ENCODE assay signal across 13 mouse cellular contexts in genomic region chr9:46184542-46184941, GRCm38 (mm10). TPM values are rescaled to one million over a fixed set of nuclear protein-coding genes. Genes with fewer than 3 reads are reported as not detected.
DNase-seq lines count a peak whose midpoint lies in the region; ATAC-seq and TF ChIP-seq lines count a peak whose summit lies in the region.
"Had no signal": no experiment of that assay in that cellular context is flagged by ENCODE, and none has a peak within 500 bp of the region (broad histone marks: within the 10 kb centered on the region; RNA-seq: fewer than 3 reads in every experiment).

No protein-coding gene starts in this region.

- H3K4me2 ChIP-seq in heart, embryonic 14.5 days (ENCODE audit: low read length): no peak overlapping the region
- no peak overlapping the region for H3K4me2 ChIP-seq in lung, embryonic 15.5 days
- H3K4me2 ChIP-seq in intestine, embryonic 15.5 days (replicated peaks): no peak overlapping the region
- peak overlapping the region; percentile 7 for H3K4me2 ChIP-seq in myocyte (ENCODE audit: low read depth)
- H3K4me2 ChIP-seq: liver, embryonic 15.5 days had no signal

- peaks cover 4 to 6% of the 10 kb centered on the region in 2 experiments; a peak in 3 of 4 replicates for H3K4me1 ChIP-seq in heart, embryonic 14.5 days (ENCODE audit: control insufficient read depth in 2 of 2, insufficient read depth in 2 of 2, low read length in 2 of 2)
- H3K4me1 ChIP-seq in lung, embryonic 15.5 days: peaks cover 11% of the 10 kb centered on the region
- H3K4me1 ChIP-seq in intestine, embryonic 15.5 days (replicated peaks): no peaks in the 10 kb centered on the region
- H3K4me1 ChIP-seq: liver, embryonic 15.5 days had no signal

- H3K27ac ChIP-seq in heart, embryonic 14.5 days (replicated peaks in 1 of 2; ENCODE audit: control insufficient read depth in 1 of 2, insufficient read depth in 1 of 2, low read depth in 2 of 2, low read length in 2 of 2): peak overlapping the region; percentile 73 to 81
- H3K27ac ChIP-seq in lung, embryonic 15.5 days: peak overlapping the region; percentile 50; the same call in 1 of the 2 replicates
- H3K27ac ChIP-seq in intestine, embryonic 15.5 days: 0 out of 2 replicates have a peak overlapping the region, but pooled peaks have one; percentile 42
- H3K27ac ChIP-seq: liver, embryonic 15.5 days had no signal

- no peak overlapping the region for H3K9ac ChIP-seq in heart, embryonic 14.5 days (ENCODE audit: low read length)
- no peak overlapping the region for H3K9ac ChIP-seq in lung, embryonic 15.5 days
- H3K9ac ChIP-seq in intestine, embryonic 15.5 days: no peak overlapping the region
- H3K9ac ChIP-seq: liver, embryonic 15.5 days had no signal

- H3K79me2 ChIP-seq in myocyte (ENCODE audit: control insufficient read depth, insufficient read depth): no peaks in the 10 kb centered on the region

- ATAC-seq in heart, embryonic 14.5 days (ENCODE audit: insufficient number of reproducible peaks, insufficient read depth, low FRiP score, low read depth): peak; percentile 69
- no peak for ATAC-seq in lung, embryonic 15.5 days (ENCODE audit: borderline replicate concordance, extremely low read depth, low FRiP score, low TSS enrichment)
- peak; percentile 41; the same call in 1 of the 2 replicates for ATAC-seq in intestine, embryonic 15.5 days
- no peak for ATAC-seq in megakaryocyte-erythroid progenitor cell, adult 5-6 weeks (replicated peaks; ENCODE audit: low FRiP score, low TSS enrichment, poor library complexity, severe bottlenecking)

- no peak overlapping the region for H3K4me3 ChIP-seq in heart, embryonic 14.5 days (ENCODE audit: control insufficient read depth in 1 of 2, insufficient read depth in 1 of 2, low read depth in 1 of 2, low read length in 2 of 2)
- H3K4me3 ChIP-seq in lung, embryonic 15.5 days: no peak overlapping the region
- no peak overlapping the region for H3K4me3 ChIP-seq in intestine, embryonic 15.5 days (replicated peaks)
- H3K4me3 ChIP-seq in myocyte: no peak overlapping the region
- H3K4me3 ChIP-seq: erythroblast, embryonic 14.5 days; liver, embryonic 15.5 days had no signal

- DNase-seq in heart, adult 8-10 months (ENCODE audit: low spot score): no peak
- no peak for DNase-seq in lung, postnatal 14 days
- DNase-seq in frontal cortex, postnatal 36 days (ENCODE audit: low spot score in 2 of 2): no peak
- DNase-seq: right cerebral cortex, postnatal 25 days had no signal

- no peak for TF ChIP-seq POLR2A in myocyte (IDR thresholded peaks at IDR 0.05; ENCODE audit: insufficient read length, low read depth)

- H3K27me3 ChIP-seq in heart, embryonic 14.5 days (ENCODE audit: control insufficient read depth, insufficient read depth, low read length): no peaks in the 10 kb centered on the region
- no peaks in the 10 kb centered on the region for H3K27me3 ChIP-seq in lung, embryonic 15.5 days
- no peaks in the 10 kb centered on the region for H3K27me3 ChIP-seq in intestine, embryonic 15.5 days (replicated peaks)
- H3K27me3 ChIP-seq in myocyte (ENCODE audit: control insufficient read depth, insufficient read depth, insufficient read length): no peaks in the 10 kb centered on the region
- H3K27me3 ChIP-seq: liver, embryonic 15.5 days had no signal

- 55% methylated on average over 5 of the region's 5 CpGs for WGBS in heart, embryonic 14.5 days
- 70% methylated on average over 5 of the region's 5 CpGs for WGBS in lung, embryonic 15.5 days
- WGBS in intestine, embryonic 15.5 days: 44% methylated on average over 5 of the region's 5 CpGs

- no peak overlapping the region for H3ac ChIP-seq in myocyte (ENCODE audit: control insufficient read depth, insufficient read length)

- 0 out of 2 replicates have a peak, but pooled peaks cover 3% of the 10 kb centered on the region for H3K36me3 ChIP-seq in heart, embryonic 14.5 days (ENCODE audit: control insufficient read depth, insufficient read depth, low read length)
- no peaks in the 10 kb centered on the region for H3K36me3 ChIP-seq in lung, embryonic 15.5 days
- no peaks in the 10 kb centered on the region for H3K36me3 ChIP-seq in intestine, embryonic 15.5 days
- no peaks in the 10 kb centered on the region for H3K36me3 ChIP-seq in myocyte (ENCODE audit: control insufficient read depth, insufficient read depth)

- no peaks in the 10 kb centered on the region for H3K9me3 ChIP-seq in heart, embryonic 14.5 days (ENCODE audit: control insufficient read depth, low read length)
- H3K9me3 ChIP-seq in lung, embryonic 15.5 days: no peaks in the 10 kb centered on the region
- no peaks in the 10 kb centered on the region for H3K9me3 ChIP-seq in intestine, embryonic 15.5 days
- H3K9me3 ChIP-seq: liver, embryonic 15.5 days had no signal

TF ChIP-seq in myocyte, 11 proteins besides CTCF, POLR2A, EP300 and RAD21:
- TF ChIP-seq REST (IDR thresholded peaks at IDR 0.05; ENCODE audit: insufficient read depth, insufficient read length) (no peak), MYOG (IDR thresholded peaks at IDR 0.05; ENCODE audit: control insufficient read depth in 1 of 3, insufficient read depth in 1 of 3, insufficient read length in 2 of 3, low read depth in 2 of 3) (no peak), MYOD1 (IDR thresholded peaks at IDR 0.05; ENCODE audit: control insufficient read depth in 1 of 3, insufficient read length in 2 of 3, low read depth in 2 of 3) (no peak), TCF3 (IDR thresholded peaks at IDR 0.05; ENCODE audit: insufficient read length, low read depth) (no peak), POLR2AphosphoS2 (IDR thresholded peaks at IDR 0.05; ENCODE audit: insufficient read length, low read depth) (no peak), E2F4 (IDR thresholded peaks at IDR 0.05; ENCODE audit: insufficient read depth) (no peak), USF1 (IDR thresholded peaks at IDR 0.05; ENCODE audit: low read depth) (no peak), CEBPB (IDR thresholded peaks at IDR 0.05; ENCODE audit: insufficient read depth, poor library complexity, severe bottlenecking) (no peak), TCF12 (IDR thresholded peaks at IDR 0.05; ENCODE audit: insufficient read depth, poor library complexity, severe bottlenecking) (no peak), MAX (IDR thresholded peaks at IDR 0.05; ENCODE audit: low read depth) (no peak)
TF ChIP-seq in myocyte: peak in this region for 0.

RNA-seq across cellular contexts. Expression of gene Apoa1, which starts 43.8 kb away (rescaled TPM):
- polyA plus RNA-seq in heart, embryonic 14.5 days (2014; fragmentation: Nextera tagmentation; extraction: Ambion mirVana): 0.59 and 1.5 TPM in 2 replicates
- not detected for total RNA-seq in heart, adult 8-10 months (2022)
- 6.6 and 29.8 TPM in 2 replicates for polyA plus RNA-seq in lung, embryonic 15.5 days (2015; fragmentation: Nextera tagmentation; extraction: Ambion mirVana)
- 1,502 and 1,827 TPM in 2 replicates for polyA plus RNA-seq in intestine, embryonic 15.5 days (2015; fragmentation: Nextera tagmentation; extraction: Ambion mirVana)
- not detected for polyA plus RNA-seq in myocyte (2012; fragmentation: generic; extraction: Trizol)
- total RNA-seq in megakaryocyte-erythroid progenitor cell, adult 5-6 weeks (2014; fragmentation: Nextera tagmentation): 0.49 TPM in 1 of 2 replicates, not detected in the other
- not detected in 2 replicates for total RNA-seq in megakaryocyte-erythroid progenitor cell, adult 5-6 weeks (2017)
- total RNA-seq: hematopoietic stem cell, adult 5-6 weeks; left cerebral cortex, adult 18-20 months had no signal

RNA-seq across cellular contexts. Expression of gene Apoc3, which starts 50.9 kb away (rescaled TPM):
- polyA plus RNA-seq in heart, embryonic 14.5 days (2014; fragmentation: Nextera tagmentation; extraction: Ambion mirVana): not detected in 2 replicates
- total RNA-seq in heart, adult 8-10 months (2022): not detected
- polyA plus RNA-seq in lung, embryonic 15.5 days (2015; fragmentation: Nextera tagmentation; extraction: Ambion mirVana): not detected in 2 replicates
- 247 and 325 TPM in 2 replicates for polyA plus RNA-seq in intestine, embryonic 15.5 days (2015; fragmentation: Nextera tagmentation; extraction: Ambion mirVana)
- not detected for polyA plus RNA-seq in myocyte (2012; fragmentation: generic; extraction: Trizol)
- total RNA-seq in megakaryocyte-erythroid progenitor cell, adult 5-6 weeks (2014; fragmentation: Nextera tagmentation): not detected in 2 replicates
- total RNA-seq in megakaryocyte-erythroid progenitor cell, adult 5-6 weeks (2017): not detected in 2 replicates
- total RNA-seq: hematopoietic stem cell, adult 5-6 weeks had no signal
- polyA plus RNA-seq: erythroblast, embryonic 14.5 days had no signal

RNA-seq across cellular contexts. Expression of gene Apoa4, which starts 56.0 kb away (rescaled TPM):
- not detected in 2 replicates for polyA plus RNA-seq in heart, embryonic 14.5 days (2014; fragmentation: Nextera tagmentation; extraction: Ambion mirVana)
- not detected for total RNA-seq in heart, adult 8-10 months (2022)
- 0.31 TPM in 1 of 2 replicates, not detected in the other for polyA plus RNA-seq in lung, embryonic 15.5 days (2015; fragmentation: Nextera tagmentation; extraction: Ambion mirVana)
- 576 and 837 TPM in 2 replicates for polyA plus RNA-seq in intestine, embryonic 15.5 days (2015; fragmentation: Nextera tagmentation; extraction: Ambion mirVana)
- not detected for polyA plus RNA-seq in myocyte (2012; fragmentation: generic; extraction: Trizol)
- total RNA-seq in megakaryocyte-erythroid progenitor cell, adult 5-6 weeks (2014; fragmentation: Nextera tagmentation): not detected in 2 replicates
- total RNA-seq in megakaryocyte-erythroid progenitor cell, adult 5-6 weeks (2017): not detected in 2 replicates
- total RNA-seq: hematopoietic stem cell, adult 5-6 weeks; left cerebral cortex, adult 18-20 months had no signal
- polyA plus RNA-seq: erythroblast, embryonic 14.5 days had no signal

Comparison
In these comparisons a context has a peak if more than half of its experiments do, and no peak if none do; other contexts are left out.
1. ATAC-seq: peak in heart, embryonic 14.5 days (single experiment) and intestine, embryonic 15.5 days (single experiment); none in lung, embryonic 15.5 days (single experiment) and megakaryocyte-erythroid progenitor cell, adult 5-6 weeks (single experiment).
2. RNA of gene Apoa1, which starts 43.8 kb away (polyA plus RNA-seq): 1,502 to 1,827 TPM in intestine, embryonic 15.5 days; 6.6 to 29.8 TPM in lung, embryonic 15.5 days, 0.59 to 1.5 TPM in heart, embryonic 14.5 days and not detected in myocyte (single experiment); every median in the first group is over 10 times any median in the second.
3. RNA of gene Apoc3, which starts 50.9 kb away (polyA plus RNA-seq): 247 to 325 TPM in intestine, embryonic 15.5 days; not detected in lung, embryonic 15.5 days, not detected in heart, embryonic 14.5 days and not detected in myocyte (single experiment); every median in the first group is over 100 times any median in the second.
4. RNA of gene Apoa4, which starts 56.0 kb away (polyA plus RNA-seq): 576 to 837 TPM in intestine, embryonic 15.5 days; 0.31 TPM in lung, embryonic 15.5 days, not detected in myocyte (single experiment) and not detected in heart, embryonic 14.5 days; every median in the first group is over 100 times any median in the second.
5. Peak in every context shown above with its lines, with median percentiles within 50 percentile points of each other: H3K27ac ChIP-seq.